Mouse (Mus musculus): ENCODE data around the gene Mylk2. TPM values are rescaled to one million over a fixed set of nuclear protein-coding genes. Genes with fewer than 3 reads are reported as not detected.

Gene Mylk2
- polyA plus RNA-seq, 1 experiment = 1.0 TPM

DNA sequence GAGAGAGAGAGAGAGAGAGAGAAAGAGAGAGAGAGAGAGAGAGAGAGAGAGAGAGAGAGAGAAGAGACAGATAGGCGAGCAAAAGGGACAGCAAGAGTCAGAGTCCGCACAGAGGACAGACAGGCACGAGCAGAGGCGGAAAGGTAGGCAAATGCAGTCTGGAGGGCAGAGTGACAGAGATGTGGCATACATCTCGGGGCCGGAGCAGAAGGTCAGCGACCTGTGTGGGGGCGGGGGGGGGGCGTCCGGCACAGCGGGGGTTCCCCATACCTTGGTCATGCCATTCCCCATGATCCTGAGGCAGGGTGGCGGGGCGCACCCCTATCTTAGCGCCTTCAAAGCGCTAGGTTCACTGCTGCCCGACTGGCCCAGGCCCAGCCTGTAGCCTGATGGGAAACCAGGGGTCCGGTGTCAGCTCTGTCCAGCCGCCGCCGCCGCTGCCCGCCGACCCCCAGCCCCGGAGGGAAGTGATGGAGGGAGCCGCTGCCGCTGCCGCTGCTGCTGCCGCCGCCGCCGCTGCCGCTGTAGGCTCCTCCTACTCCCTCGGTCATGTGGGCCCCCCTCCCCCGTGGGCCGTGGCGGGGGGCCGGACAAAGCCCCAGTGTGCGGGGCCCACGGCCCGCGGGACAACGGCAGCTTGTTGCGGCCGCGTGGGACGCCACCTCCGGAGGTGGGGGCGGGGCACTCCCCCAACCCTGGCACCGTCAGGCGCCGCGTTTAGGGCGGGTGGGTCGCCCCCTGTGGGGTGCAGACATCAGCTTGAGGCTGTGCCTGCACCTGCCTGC lies 40.1 kb downstream of the Mylk2 start, which contains the start of gene Dusp15:
TSS of gene Dusp15 (minus strand) at position 634 of the 785 bp plus-strand sequence.
- TF ChIP-seq CTCF (IDR thresholded peaks at IDR 0.05; ENCODE audit: control insufficient read depth, insufficient read depth, low read length) = no peak
- no peak for TF ChIP-seq POLR2A (IDR thresholded peaks at IDR 0.05; ENCODE audit: borderline replicate concordance, control insufficient read depth, low read depth, low read length)
- no peak within 1 kb of the TSS for H3K4me3 ChIP-seq (replicated peaks; ENCODE audit: control insufficient read depth, low read depth, low read length)
- WGBS = 2% methylated on average over 54 of the region's 54 CpGs
- no peak within 1 kb of the TSS for H3K27ac ChIP-seq (ENCODE audit: control insufficient read depth, insufficient read depth, low read depth, low read length, poor library complexity)
- H3K4me1 ChIP-seq (ENCODE audit: control insufficient read depth, insufficient read depth, low read length) = no peaks in the 10 kb centered on the region

DNA sequence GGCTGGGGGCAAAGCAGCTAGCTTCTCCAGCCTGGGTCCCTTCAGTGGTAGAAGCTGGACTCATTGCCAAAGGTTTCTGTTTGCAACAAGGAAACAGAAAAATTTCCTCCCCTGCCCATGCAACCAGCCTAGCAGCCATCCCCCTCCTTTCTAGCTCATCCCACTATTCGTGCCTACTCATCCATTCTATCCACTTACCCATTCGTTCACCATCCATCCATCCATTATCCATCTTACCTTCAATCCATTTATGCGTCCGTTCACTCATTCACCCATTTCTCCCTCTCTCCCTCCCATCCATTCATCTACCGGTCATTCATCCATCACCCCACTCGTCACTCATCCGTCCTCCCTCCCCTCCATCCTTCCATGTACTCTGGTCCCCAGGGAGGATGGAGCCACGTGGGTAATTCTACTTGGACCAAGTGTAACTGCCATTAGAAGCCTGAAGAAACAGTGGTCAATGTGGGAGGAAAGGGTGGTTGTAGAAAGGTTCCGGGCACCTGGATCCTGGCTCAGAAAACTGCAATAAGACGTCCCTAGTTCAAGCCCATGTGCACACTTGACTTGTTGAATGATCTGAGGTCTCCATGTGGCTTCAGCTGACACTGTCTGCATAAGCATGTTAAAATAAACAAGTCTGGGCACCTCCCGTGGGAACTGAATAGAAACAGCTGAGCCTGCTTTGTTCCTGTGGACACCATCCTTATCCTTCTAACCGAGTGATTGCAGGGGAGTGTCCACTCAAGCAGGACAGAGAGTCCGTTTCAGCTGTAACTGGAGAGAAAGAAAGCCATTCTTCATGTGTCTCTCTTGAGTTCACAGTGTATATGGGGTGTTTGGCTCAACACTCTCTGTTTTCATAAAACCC lies 40.9 kb downstream of the Mylk2 start:
- Histone ChIP-seq H3K27ac (ENCODE audit: control insufficient read depth, insufficient read depth, low read depth, low read length, poor library complexity) (no peak overlapping the region), H3K4me3 (replicated peaks; ENCODE audit: control insufficient read depth, low read depth, low read length) (no peak overlapping the region), H3K4me1 (ENCODE audit: control insufficient read depth, insufficient read depth, low read length) (no peaks in the 10 kb centered on the region)
- TF ChIP-seq CTCF (IDR thresholded peaks at IDR 0.05; ENCODE audit: control insufficient read depth, insufficient read depth, low read length) (no peak), POLR2A (IDR thresholded peaks at IDR 0.05; ENCODE audit: borderline replicate concordance, control insufficient read depth, low read depth, low read length) (no peak)
- WGBS = 21% methylated on average over 13 of the region's 13 CpGs

GRCm38 (mm10) chr2:152958116-152958515 lies 47.0 kb downstream of the Mylk2 start:
- TF ChIP-seq POLR2A (IDR thresholded peaks at IDR 0.05; ENCODE audit: borderline replicate concordance, control insufficient read depth, low read depth, low read length) = no peak
- no peak for TF ChIP-seq CTCF (IDR thresholded peaks at IDR 0.05; ENCODE audit: control insufficient read depth, insufficient read depth, low read length)
- H3K4me1 ChIP-seq (ENCODE audit: control insufficient read depth, insufficient read depth, low read length) = no peaks in the 10 kb centered on the region; the same call in 1 of the 2 replicates
- no peak overlapping the region for H3K4me3 ChIP-seq (replicated peaks; ENCODE audit: control insufficient read depth, low read depth, low read length)
- 72% methylated on average over 3 of the region's 3 CpGs for WGBS
- no peak overlapping the region for H3K27ac ChIP-seq (ENCODE audit: control insufficient read depth, insufficient read depth, low read depth, low read length, poor library complexity)

DNA sequence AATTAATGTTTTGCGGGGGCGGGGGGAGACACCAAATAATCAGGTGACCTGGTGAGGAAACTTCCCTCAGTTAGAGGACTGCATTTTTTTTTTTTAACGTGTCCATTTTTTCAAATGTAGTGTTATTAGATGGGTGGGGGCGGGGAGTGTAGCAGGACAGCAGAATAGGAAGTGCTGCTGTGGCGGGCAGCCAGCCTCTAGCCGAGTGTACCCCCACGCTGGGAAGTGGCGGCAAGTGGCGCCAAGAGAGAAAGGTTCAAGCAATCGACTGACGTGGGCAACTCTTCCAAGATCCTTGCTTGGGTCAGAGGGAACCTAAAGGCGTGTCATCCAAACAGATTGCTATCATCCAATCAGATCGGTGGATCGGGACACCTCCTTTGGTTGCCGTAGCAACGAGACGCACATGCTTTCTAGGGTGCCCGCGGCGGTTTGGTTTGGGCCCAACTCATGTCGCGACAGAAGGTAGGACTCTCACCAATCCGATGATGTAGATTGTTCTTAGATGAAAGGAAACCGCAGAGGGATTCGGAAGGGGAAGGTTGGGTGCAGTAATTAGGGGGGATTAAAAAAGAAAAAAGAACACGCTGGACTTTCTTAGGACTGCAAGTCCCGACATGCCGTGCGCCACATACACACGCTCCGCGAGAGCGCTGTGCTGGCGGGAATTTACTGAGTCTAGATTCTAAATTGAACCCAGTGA lies 51.1 kb downstream of the Mylk2 start, which contains the start of gene Ttll9:
TSS of gene Ttll9 (plus strand) at position 395 of the 703 bp plus-strand sequence.
- no peak within 1 kb of the TSS for H3K27ac ChIP-seq (ENCODE audit: control insufficient read depth, insufficient read depth, low read depth, low read length, poor library complexity)
- no peaks in the 10 kb centered on the region; the same call in 1 of the 2 replicates for H3K4me1 ChIP-seq (ENCODE audit: control insufficient read depth, insufficient read depth, low read length)
- TF ChIP-seq POLR2A (IDR thresholded peaks at IDR 0.05; ENCODE audit: borderline replicate concordance, control insufficient read depth, low read depth, low read length) (no peak), CTCF (IDR thresholded peaks at IDR 0.05; ENCODE audit: control insufficient read depth, insufficient read depth, low read length) (no peak)
- peak within 1 kb of the TSS; percentile 55 for H3K4me3 ChIP-seq (replicated peaks; ENCODE audit: control insufficient read depth, low read depth, low read length)
- WGBS = under 1% methylated on average over 34 of the region's 34 CpGs

DNA sequence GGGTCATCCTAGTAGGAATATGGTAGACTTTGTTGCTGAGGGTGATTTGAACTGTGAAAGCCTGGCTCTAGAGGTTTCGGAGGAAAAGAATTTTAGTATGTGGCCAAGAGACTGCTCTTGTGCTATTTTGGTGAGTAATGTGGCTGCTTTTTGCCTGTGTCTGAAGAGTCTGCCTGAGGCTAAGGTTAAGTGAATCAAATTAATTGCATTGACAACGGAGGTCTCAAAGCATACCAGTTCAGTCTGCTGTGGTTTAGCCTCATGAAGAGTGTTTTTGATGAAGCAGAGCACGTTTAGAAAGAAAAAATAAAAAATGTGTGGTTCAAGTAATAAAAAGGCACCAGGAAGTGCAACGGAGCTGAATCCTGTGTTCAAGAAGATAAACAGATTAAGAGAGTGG lies 54.4 kb downstream of the Mylk2 start:
- no peak for TF ChIP-seq CTCF (IDR thresholded peaks at IDR 0.05; ENCODE audit: control insufficient read depth, insufficient read depth, low read length)
- TF ChIP-seq POLR2A (IDR thresholded peaks at IDR 0.05; ENCODE audit: borderline replicate concordance, control insufficient read depth, low read depth, low read length) = no peak
- 66% methylated on average over 4 of the region's 4 CpGs for WGBS
- Histone ChIP-seq H3K4me1 (ENCODE audit: control insufficient read depth, insufficient read depth, low read length) (no peaks in the 10 kb centered on the region; the same call in 1 of the 2 replicates), H3K27ac (ENCODE audit: control insufficient read depth, insufficient read depth, low read depth, low read length, poor library complexity) (no peak overlapping the region), H3K4me3 (replicated peaks; ENCODE audit: control insufficient read depth, low read depth, low read length) (no peak overlapping the region)

Other genes starting within 250 kb of the Mylk2 start
- 37.9 and 71.3 TPM in 2 replicates for gene H13, start 241.9 kb upstream of the Mylk2 start, polyA plus RNA-seq (2011; ENCODE audit: insufficient read depth, insufficient read length, low replicate concordance, missing spikeins)
- gene Mcts2, start 224.3 kb upstream of the Mylk2 start, polyA plus RNA-seq (2011; ENCODE audit: insufficient read depth, insufficient read length, low replicate concordance, missing spikeins) = 1.8 and 12.9 TPM in 2 replicates
- gene Id1, start 175.1 kb upstream of the Mylk2 start, polyA plus RNA-seq (2011; ENCODE audit: insufficient read depth, insufficient read length, low replicate concordance, missing spikeins) = 4.2 and 15.9 TPM in 2 replicates
- 1.4 TPM in 1 of 2 replicates, not detected in the other for gene Cox4i2, start 157.2 kb upstream of the Mylk2 start, polyA plus RNA-seq (2011; ENCODE audit: insufficient read depth, insufficient read length, low replicate concordance, missing spikeins)
- 97.4 and 124 TPM in 2 replicates for gene Bcl2l1, start 79.6 kb upstream of the Mylk2 start, polyA plus RNA-seq (2011; ENCODE audit: insufficient read depth, insufficient read length, low replicate concordance, missing spikeins)
- 57.0 and 74.1 TPM in 2 replicates for gene Tpx2, start 63.4 kb upstream of the Mylk2 start, polyA plus RNA-seq (2011; ENCODE audit: insufficient read depth, insufficient read length, low replicate concordance, missing spikeins)
- gene Foxs1, start 21.9 kb downstream of the Mylk2 start, polyA plus RNA-seq (2011; ENCODE audit: insufficient read depth, insufficient read length, low replicate concordance, missing spikeins) = not detected in 2 replicates
- gene Dusp15, start 40.3 kb downstream of the Mylk2 start, polyA plus RNA-seq (2011; ENCODE audit: insufficient read depth, insufficient read length, low replicate concordance, missing spikeins) = not detected in 2 replicates
- gene Ttll9, start 51.1 kb downstream of the Mylk2 start, polyA plus RNA-seq (2011; ENCODE audit: insufficient read depth, insufficient read length, low replicate concordance, missing spikeins) = not detected in 2 replicates
- gene Pdrg1, start 104.1 kb downstream of the Mylk2 start, polyA plus RNA-seq (2011; ENCODE audit: insufficient read depth, insufficient read length, low replicate concordance, missing spikeins) = 29.8 and 30.9 TPM in 2 replicates
- gene Xkr7, start 120.5 kb downstream of the Mylk2 start, polyA plus RNA-seq (2011; ENCODE audit: insufficient read depth, insufficient read length, low replicate concordance, missing spikeins) = not detected in 2 replicates
- gene Ccm2l, start 154.6 kb downstream of the Mylk2 start, polyA plus RNA-seq (2011; ENCODE audit: insufficient read depth, insufficient read length, low replicate concordance, missing spikeins) = 4.8 and 8.3 TPM in 2 replicates
- gene Hck, start 197.1 kb downstream of the Mylk2 start, polyA plus RNA-seq (2011; ENCODE audit: insufficient read depth, insufficient read length, low replicate concordance, missing spikeins) = 20.0 and 54.3 TPM in 2 replicates
- gene Tm9sf4, start 250.0 kb downstream of the Mylk2 start, polyA plus RNA-seq (2011; ENCODE audit: insufficient read depth, insufficient read length, low replicate concordance, missing spikeins) = 12.6 and 18.3 TPM in 2 replicates